Mouse (Mus musculus) erythroblast, embryonic 14.5 days (primary cell): ENCODE results near the gene Ptges3.

Source experiments
- GATA1 ChIP-seq: IDR thresholded peaks from 2 replicates; pipeline ENCODE4 v1.6.1; 2012; ENCODE audit warnings: low read length, inconsistent platforms, mixed read lengths
- TAL1 ChIP-seq: IDR thresholded peaks from 3 replicates; pipeline ENCODE4 v1.6.1; 2012; ENCODE audit warnings: low read length, inconsistent platforms, mixed read lengths

GRCm38 (mm10) chr10:128086391-128086790, 27.6 kb downstream of the Ptges3 start:
- TF ChIP-seq GATA1 (no peak), TAL1 (no peak)
